Mouse (Mus musculus): Measurements from ENCODE around the gene Hpn.

DNA sequence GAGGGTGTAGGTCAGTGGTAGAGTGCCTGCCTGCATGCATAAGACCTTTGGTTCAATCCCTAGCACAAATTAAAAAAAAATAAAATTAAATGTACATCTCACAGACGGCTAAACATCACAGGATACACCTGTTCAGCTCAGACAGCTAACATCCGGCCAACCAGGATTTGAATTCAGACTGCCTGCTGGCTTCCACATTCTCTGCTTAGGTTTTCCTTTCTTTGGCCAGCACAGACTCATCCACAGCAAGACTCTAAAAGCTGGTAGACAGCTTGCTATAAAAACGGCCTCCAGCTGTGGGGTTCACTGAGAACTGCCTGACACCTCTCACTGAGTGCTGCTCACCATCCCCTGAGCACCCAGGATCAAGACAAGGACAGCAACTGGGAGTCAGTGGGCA lies 8.9 kb downstream of the Hpn start:
- TF ChIP-seq CTCF (conservative IDR thresholded peaks at IDR 0.05; ENCODE audit: low read length) (no peak), NANOG (IDR thresholded peaks at IDR 0.05; ENCODE audit: borderline replicate concordance, low read length) (no peak)
